Mouse (Mus musculus) thymus, postnatal 36 days (tissue): ENCODE data around the gene Dnah2.
A peak's percentile ranks its signal among the peaks of the same experiment; 100 is the strongest.

Experiments
- DNase-seq, 2 experiments: peaks; one replicate each; pipeline ENCODE4 v3.0.0; 2022; ENCODE audit warnings: mixed read lengths in 2 of 2

The Dnah2 gene

DNA sequence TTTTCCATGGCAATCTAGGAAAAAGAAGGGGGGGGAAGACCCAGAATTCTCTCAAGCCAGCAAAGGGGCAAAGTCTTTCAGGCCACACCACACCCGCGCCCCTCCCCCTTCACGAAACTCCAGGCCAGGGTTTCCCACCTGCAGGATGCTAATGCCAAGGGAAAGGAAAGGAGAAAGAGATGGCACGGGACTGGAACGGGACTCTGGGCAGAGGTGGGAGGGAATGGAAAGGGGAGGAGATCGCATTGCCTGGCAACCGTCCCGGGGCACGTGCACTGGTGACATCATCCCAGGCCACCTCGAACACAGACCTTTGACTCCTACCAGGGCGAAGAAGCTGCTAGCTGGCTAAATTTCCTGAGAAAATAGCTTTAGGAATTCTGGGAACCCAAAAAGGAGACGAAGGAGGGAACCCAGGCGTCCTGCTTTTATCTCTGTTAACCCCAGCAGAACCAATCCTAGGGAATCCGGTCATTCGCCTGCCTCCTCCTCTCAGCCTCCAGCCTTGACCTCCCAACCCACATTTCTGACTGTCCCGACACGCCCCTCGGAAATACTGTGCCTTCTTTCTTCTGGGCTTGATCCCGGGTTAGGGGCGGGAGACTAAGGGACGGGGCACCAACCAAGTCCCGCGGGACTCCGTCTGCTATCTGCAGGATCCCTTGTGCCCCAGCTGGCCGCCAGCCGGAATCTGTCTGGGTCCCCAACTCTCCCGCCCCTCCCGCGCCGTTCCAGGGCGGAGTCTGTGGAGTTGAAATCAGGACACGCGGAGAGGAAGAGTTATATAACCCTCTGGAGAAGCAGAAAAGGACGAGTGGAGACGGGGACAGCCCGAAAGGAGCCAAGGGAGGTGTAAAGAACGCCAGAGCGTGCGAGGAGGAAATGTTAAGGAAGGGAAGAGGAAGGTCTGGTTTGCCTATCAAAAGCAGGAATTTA is 131.2 kb downstream of the Dnah2 start:
- DNase-seq, result peak; percentile 63 to 75

DNA sequence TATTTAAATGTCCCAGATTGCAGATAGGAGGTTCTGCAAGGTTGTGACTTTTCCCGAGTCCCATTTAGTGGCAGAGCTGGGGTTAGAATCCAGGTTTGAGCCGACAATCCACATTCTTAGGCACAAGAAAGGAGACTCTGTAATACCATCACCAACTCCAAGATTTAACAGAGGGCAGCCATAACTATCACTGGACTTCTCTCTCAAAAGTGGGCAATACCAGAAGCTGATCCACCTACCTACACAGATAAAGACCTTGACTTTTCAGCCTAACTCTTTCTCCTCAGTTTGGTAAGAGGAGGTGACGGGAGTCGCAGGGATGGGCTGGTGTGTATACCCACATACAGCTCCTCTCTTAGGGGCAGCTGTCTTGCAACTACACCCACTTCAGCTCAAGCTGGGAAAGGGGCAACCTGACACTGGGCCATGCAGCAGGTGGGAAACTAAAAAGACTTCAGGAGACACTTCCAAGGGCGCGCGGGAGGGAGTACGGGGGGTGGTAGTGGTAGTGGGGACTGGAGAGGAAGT is 131.9 kb downstream of the Dnah2 start:
- DNase-seq, result no peak

DNA sequence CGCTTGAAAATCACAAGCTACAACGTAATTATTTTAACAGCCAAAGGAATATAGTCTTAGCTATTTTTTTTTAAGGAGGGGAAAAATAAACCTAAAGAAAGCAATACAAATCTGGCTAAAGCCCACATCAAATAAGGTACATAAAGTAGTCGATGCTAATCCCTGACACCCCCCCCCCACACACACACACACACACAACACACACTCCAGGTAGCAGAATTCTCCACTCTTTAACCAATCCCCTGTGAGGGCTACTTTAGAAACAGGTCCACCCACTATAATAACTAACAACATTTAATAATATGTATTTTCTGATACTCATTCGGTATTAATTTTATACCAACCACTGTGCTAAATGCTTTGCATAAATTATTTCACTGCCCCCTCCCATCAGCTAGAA is 132.4 kb downstream of the Dnah2 start:
- DNase-seq, result no peak

DNA sequence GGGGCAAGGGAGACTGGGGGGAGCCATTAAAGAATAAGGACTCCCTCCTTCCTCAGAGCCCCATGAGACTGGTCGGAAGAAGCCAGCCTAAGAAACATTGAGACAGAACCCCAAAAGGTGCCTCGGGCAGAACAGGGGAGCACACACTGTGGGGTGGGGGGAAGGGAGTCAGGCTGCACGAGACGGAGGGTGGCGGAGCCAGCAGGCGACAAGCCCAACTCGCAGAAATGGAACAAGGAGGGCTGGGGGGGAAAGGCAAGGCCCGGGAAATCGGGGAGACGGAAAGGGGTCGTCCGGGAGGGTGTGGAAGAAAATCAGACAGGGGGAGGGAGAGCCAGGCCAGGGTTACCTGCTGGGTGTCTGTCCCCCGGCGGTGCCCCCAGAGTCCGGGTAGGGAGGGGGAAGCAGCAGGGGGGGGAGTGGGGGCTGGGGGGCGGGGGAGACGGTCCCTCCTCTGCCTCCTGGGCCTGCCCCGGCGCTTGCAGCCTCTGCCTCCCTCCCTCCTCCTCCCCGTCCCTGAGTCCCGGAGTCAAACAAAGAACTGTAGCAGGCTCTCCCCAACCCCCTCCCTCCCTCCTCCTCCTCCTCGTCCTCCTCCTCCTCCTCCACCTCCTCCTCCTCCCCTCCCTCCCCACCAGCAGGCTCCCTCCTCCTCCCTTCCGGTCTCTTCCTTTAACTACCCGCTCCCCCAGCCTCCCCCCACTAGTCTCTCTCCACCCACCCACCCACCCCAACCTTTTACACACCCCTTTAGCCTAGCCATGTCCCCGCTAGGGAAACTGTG is 133.1 kb downstream of the Dnah2 start:
- DNase-seq, result peak; percentile 72 to 80

DNA sequence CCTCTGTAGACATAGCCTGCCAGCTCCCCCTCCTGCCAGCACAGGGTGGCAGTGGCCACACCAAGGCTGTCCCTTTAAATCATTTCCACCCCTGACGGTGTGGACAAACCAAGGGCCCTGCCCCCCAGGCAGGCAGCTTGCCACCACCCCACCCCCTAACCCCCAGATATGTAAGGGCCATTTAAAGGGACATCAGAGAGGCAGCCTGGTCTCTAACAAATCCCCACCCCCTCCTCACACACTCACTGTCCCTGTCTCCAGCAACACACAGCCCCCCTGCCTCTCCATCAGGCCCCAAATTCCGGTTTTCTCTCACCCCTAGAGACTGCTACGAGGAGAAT is 133.6 kb downstream of the Dnah2 start:
- DNase-seq, result peak; percentile 39 to 55

DNA sequence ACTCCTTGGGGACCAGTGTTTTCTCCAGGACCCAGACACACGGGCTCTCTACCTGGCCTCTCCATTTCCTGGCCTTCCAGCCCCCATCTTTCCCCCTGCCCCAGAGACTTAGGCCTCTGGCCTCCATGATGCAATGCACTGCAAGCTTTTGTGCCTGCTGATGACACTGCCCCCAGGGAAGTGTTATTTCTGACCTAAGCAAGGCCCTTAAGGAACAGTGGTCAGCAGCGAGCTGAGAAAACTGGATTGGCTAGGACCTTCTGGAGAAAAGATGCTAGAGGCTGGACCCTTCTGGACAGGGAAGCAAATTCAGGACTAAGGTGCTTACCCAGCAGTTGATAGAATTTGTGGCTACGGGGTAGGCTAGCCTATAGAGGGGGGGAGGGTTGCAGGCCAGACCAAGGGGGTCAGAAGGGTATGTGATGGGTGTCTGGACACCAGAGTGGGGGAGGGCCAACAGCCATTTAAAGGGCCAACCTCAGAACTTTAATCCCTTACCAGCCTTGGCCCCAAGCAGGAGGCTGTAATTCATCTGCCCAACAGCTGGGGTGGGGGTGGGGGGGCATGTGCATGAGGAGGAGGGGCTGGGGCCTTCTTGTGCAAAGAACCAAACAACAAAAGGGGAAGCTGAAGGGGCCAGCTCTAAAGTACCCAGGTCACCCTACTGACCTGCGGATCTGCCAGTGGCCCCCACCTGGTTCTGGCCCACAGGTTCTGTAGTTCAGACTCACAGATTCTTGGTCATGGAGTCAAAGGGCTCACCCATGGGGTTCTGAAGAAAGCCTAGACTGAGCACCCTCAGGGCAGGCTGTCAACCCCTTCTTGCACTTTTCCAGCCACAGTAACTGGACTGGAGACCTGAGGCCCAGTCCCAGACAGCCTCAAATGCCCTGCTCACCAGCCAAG is 134.2 kb downstream of the Dnah2 start:
- peak in 1 of 2 experiments; percentile 21 for DNase-seq

DNA sequence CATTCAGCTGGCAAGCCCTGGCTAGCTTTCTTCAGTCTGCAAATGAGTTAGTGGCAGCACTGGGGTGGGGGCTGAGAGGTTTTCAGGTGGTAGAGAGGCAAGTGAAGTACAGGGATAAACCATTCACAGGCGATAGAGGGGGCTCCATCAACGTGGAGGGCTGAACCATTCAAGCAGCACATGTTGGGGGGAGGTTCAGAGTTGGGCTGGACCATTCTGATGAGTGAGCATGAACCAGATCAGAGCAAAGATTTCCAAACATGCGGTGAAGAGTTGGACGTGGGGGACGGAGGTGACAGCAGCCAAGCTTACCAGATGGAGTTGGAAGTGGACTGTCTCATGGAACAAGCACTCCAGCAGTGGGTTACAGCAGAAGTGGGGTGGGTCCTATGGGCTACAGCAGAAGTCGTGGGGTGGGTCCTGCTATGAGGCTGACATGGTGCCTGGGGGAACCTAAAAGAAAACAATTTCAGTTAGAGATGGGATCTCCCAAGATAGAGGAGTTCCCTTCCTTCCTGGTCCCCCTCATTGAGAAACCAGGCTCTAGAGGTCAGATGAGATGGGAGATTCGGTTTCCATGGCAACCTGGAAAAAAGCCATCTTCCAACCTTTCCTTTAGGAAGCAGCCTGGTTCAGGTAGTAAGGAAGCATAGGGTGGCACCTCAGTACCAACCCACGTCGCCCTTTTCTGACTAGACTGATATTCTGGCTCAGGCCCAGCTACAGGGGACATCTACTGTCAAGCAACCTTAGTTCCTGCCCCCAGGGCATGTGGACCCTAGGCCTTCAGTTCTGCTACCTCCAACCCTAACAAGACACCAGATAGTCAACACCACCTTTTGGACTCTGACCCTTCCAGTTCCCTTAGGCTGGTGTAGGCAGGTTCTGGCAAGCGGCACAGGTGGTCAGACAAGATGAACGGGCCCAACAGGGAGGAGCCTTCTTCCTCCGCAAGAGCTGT is 135.4 kb downstream of the Dnah2 start, which contains the start of gene Kdm6b:
Gene Kdm6b, minus strand, starts transcription at position 455 of the 961 bp plus-strand sequence.
- DNase-seq, result peak; percentile 61 to 71

DNA sequence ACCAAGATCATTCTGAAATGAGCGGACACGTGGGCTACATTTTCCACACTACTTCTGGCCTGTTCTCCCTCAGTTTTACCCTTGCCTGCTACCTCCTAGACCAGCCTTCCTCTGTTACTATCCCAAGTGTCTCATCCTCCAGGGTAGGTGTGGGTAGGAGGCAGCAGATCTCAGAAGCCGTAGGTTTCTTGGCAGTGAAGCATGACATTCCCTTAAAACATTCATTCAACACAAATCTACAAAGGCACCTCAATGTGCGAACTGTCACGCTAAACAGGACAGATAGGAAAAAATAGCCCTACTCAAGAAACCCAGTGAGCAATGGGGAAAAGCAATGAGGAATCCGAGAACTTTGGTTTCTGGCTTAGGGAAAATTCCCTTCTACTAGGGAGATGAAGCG is 136.4 kb downstream of the Dnah2 start:
- DNase-seq, result no peak

DNA sequence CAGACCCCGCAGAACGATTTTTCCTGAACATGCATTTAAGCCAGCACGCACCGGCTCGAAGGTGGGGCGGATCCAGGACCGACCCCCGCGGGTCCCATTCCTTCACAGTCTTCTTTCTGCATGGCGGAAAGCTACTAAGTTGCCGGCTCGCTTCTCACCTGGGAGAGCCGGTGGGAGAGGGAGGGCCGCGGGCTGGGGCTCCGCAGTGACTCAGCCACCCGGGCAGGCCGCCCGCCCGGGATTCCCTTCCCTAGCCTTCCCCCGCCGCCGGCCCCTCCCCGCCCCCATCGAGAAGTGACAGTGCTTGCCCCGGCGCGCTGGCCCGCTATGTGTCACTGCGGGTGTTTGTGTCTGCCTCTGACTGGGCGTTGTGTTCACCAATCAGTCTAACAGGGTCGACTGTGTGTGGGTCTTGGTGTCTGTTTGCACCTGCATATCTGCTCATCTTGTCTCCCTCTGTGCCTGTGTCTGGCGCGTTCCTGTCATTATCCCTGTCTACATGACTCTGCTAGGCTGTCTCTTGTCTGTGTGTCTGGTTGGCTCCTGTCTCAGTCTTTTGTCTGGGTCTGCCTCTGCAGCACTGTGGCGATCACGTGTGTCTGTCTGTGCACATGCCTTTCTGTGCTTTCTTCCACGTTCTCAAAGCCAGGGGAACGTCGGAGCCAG is 137.2 kb downstream of the Dnah2 start:
- DNase-seq, result peak; percentile 62 to 72

DNA sequence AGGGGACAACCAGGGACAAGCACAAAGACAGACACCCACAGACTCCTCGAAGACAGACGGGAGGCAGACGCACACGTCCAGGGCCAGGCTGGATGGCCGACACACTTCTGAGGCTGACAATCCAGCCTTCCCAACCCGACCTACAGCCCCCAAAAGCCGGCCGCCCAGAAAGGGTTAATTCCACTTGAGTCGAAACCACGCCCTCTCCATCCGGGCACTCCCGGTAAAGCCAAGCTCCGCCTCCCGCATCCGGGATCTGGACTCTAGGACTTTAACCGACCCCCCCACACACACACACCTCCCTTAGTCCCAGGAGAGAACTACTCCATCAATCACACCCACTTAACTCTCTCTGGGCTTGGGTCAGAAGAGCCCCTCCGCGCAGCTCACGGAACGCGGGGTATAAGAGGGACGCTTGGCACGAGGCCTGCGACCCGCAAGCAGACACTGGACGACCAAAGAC is 137.8 kb downstream of the Dnah2 start:
- DNase-seq, result peak; percentile 91 to 92

DNA sequence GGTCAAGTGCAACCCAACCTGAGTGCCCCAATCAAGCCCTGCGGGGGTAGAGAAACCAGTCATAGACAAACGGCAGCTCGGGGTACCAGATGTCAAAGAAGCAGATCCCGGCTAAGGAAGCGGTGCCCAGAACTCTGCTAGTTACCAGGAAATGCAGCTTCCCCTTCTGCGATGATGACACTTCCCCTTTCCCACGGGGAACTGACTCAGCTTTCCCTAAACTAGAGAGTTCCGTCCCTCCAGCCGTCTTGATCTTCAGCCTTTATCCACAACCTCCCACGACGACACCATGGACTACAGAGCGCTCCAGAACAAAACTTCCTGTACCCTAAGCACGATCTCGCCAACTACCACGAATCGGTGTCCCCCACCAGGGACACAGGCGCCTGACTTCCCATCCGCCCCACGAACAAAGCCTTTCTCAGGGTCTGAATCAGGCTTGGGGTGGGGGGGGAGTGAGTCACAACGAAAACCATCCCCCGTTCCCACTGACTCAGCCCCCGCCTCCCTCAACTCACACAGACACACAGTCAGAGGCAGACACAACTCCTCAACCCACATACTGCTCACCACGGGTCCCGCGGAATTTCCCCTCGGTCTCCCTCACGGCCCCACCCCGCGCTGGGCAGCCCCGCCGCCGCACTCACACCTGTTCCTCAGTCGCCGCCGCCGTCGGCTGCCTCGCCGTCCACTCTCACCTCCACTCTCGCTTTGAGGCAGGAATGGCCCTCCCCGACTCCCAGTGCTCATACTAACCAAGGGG is 138.4 kb downstream of the Dnah2 start:
- peak; percentile 75 to 82 for DNase-seq

DNA sequence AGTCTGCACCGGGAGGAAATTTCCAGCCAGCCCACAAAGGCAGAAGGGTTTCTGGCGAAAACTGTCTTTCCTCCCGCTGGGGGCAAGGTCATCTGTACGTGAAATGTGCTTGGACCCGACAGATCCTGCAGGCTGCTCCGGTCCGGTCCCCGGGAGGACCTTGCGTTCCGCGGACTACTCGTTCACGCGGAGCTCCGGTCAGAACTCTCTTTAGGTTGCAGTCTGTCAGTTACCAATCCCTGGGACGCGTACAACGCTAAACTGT is 138.9 kb downstream of the Dnah2 start:
- DNase-seq, result no peak

DNA sequence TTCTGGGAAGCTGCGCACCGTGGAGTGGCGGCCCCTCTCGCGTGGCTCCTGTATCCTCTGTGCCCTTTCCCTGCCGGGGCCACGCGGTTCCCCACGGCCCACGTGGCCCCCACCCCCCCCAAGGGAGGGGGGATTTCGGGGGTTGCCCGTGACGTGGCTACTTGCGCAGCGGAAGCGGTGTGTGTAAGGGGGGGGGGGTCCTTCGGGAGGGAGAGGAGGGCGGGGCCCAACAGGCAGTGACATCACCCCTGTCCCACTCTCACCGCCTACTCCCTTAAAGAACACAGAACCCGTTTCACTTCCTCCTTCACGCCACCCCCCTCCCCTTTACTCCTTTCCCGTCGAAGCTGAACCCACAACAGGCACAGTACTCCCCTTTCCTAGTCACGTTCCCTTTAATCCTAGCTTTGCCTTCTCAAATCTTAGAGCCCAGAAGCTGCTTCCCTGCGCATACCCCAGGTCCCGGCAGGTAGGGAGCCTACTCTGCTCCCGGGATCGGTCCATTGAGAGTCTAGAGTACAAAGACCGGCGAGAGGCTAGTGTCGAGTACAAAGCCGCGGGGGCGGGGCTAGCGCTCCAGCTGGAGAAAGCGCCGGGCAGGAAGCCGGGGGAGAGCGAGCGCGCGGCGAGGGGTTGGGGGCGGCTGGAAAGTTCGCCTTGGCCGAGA is 139.4 kb downstream of the Dnah2 start:
- DNase-seq, result peak; percentile 93 to 94

DNA sequence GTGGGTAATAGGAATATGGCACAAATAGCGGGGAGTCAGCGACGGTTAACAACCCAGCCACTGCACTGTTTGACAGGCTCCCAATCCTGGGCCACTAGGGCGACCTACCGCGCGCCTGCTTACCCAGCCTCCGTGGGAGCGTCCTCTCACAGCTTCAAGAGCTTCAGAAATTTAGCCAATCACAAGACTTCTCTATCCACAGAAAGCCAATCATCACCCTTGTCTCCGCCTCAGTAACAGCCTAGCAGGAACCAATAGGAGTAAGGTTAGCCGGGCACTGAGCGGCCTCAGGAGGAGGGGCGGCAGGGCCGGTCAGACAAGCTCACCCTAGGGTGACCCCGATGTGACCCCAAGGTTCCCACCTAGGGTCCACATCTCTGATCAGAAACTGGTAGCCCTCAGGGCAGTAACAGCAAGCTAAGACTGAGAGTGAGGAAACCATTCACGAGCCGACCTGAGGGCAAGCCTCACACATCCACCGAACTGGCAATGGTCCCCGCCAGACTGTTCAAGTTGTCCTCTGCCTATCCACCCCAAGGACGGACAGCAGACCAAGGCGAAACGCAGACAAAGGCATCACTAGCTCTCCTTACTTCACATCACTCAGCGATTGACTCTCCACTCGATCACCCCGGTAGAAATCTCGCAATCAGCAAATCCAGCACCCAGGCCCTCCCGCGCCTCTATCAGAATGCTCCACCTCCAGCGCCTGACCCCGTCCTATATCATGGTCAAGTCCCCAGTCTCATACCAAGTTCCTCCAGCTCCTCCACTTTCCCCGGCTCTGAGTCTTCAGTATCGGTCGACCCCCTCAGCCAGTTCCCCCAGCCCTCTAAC is 140.2 kb downstream of the Dnah2 start:
- DNase-seq, result peak; percentile 74 to 77

DNA sequence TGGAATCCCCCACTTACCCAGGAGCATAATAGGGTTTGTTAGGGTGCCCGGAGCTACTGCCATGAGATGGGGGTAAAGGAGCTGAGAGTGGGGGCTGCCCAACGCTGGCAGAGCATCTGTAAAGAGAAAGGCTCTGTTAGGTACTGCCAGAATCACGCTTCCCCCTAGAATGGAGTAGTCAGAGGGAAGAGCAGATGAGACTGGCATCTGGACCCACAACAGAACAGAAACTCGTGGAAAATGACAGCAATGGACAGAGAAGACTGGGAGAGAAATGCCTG is 141.2 kb downstream of the Dnah2 start:
- no peak for DNase-seq

DNA sequence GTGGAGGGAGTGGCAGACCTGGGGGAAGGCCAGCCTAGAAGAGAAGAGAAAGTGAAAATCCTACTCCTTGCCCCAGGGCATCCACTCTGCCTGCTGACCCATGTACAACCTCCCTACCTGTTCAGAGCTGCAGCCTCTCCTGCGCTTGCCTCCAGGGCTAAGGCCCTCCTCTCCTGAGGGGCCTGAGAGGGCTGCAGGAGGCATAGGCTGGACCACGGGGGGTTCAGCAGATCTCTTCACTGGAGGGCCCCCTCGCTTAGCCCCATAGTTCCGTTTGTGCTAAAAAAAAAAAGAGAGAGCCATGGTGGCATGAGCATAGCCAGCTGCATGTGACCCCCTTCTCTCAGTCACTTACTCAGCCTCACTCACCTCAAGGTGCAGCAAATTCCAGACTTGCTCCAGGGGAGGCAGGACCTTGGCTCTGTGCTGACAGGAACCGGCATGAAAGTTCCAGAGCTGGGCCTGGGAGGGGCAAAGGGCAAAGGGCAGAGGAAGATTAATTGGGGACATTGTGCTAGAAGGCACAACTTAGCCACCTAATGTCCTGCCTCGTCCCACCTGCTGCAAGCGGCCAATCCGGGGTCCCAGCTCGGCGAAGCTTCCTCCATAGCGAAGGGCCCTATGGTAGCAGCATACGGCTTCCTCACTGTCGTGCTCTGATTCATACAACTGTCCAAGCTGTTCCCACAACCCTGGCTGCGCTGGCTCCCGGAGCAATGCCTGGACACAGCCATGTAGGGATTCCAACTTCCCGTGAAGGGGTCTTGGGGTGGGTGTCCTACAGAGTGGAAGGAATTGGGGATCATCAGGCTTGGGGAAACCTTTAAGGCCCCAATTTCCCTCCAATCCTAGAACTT is 141.8 kb downstream of the Dnah2 start:
- no peak for DNase-seq

DNA sequence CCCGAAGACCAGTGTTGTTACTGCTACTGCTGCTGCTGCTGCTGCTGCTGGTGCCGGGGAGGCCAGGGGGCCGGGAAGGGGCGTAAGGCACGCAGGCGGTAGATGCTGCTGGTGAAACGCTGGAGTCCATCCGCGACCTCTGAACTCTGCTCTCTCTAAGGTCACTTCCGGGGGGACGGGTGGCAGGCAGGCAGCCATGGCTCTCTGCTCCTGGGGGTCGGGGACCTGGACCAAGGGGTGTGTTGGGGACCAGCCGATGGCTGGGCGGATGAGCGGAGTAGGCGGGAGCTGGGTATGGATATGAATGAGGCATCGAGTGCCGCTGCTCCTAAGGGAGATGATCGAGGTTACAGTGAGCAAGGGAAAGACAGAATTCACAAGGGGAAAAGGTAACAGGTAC is 142.6 kb downstream of the Dnah2 start:
- peak in 1 of 2 experiments; percentile 27 for DNase-seq
